Comparison of ENCODE assay signal across 8 mouse cellular contexts in the genomic region with DNA sequence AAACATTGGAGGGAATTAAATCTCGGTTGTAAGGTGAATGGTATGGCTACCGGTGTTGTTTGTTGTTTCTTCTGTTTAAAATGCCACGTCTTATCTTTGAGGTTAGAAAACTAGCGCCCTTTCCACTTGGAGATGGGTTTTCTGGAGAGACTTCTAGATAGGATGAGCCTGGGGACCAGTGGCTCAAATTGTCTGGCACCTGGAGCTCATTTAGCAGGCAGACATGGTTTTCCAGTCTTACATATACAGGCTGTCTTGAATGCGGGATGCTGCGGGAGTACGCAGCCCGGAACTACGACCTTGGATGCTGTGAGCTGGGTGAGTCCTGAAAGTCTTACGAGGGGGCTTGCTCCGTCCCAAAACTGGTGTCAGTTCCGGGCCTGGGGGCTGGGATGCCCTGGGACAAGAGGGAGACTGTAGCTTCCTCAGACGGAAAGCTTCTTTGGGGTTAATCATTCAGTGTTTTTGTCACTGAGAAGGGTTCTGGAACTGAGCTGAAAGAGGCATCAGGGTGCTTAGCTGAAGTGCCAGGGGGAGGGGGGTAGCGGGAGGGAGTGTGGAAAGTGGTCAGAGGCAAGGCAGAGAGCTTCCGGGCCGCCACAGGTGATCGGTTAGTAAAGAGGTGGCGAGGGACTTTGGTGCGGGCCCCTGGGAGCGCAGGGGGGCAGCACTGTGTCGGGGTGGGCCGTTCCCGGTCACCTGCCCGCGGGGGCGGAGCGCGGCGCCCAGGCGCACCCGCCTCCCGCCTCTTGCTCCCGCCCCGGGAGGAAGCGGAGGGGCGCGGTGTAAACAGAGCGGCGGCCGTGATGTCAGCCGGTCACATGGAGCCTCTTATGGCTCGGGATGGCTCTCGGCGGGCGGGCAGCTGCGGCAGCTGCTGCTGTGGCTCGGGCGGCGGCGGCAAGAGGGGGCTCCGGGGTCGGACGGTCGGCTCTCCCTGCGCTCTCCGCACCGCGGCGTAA.
DNase-seq lines count a peak whose midpoint lies in the region; ATAC-seq lines count a peak whose summit lies in the region.

No protein-coding gene starts in this region.

- H3K27me3 ChIP-seq in hindbrain, embryonic 15.5 days: peaks cover 7% of the 10 kb centered on the region

- ATAC-seq in hindbrain, embryonic 15.5 days (ENCODE audit: low FRiP score, low read depth): peak; percentile 95

- H3K36me3 ChIP-seq in hindbrain, embryonic 15.5 days: no peaks in the 10 kb centered on the region

- H3K9ac ChIP-seq in hindbrain, embryonic 15.5 days: peak overlapping the region; percentile 65

- WGBS in hindbrain, embryonic 15.5 days: 1% methylated on average over 53 of the region's 59 CpGs

- H3K4me1 ChIP-seq in hindbrain, embryonic 15.5 days (replicated peaks): peaks cover 23% of the 10 kb centered on the region

- DNase-seq in NIH3T3 (ENCODE audit: low read depth): peak; percentile 74
- peak; percentile 82 to 87 for DNase-seq in cerebellum, postnatal 14 days
- DNase-seq in gastrocnemius, adult 18-20 months (ENCODE audit: low spot score): peak; percentile 92
- DNase-seq in left cerebral cortex, adult 18-20 months (ENCODE audit: low spot score in 2 of 2): peak; percentile 75 to 82
- DNase-seq in lung, postnatal 36 days: peak; percentile 94
- DNase-seq in retina, embryonic 14.5 days (ENCODE audit: low spot score): peak; percentile 85
- DNase-seq in thymus, postnatal 25 days: peak; percentile 89

- peak overlapping the region; percentile 69 for H3K27ac ChIP-seq in hindbrain, embryonic 15.5 days (replicated peaks)

- no peaks in the 10 kb centered on the region for H3K9me3 ChIP-seq in hindbrain, embryonic 15.5 days

- peak overlapping the region; percentile 95 for H3K4me2 ChIP-seq in hindbrain, embryonic 15.5 days

- peak overlapping the region; percentile 72 for H3K4me3 ChIP-seq in hindbrain, embryonic 15.5 days

Comparison
In these comparisons a context has a peak if more than half of its experiments do, and no peak if none do; other contexts are left out.
1. Peak in every context shown above with its lines: DNase-seq, ATAC-seq, H3K4me3 ChIP-seq and H3K27ac ChIP-seq.